In genomic region chr10:84424374-84424773, GRCm38 (mm10) we compare ENCODE assay signal across 17 mouse cellular contexts. TPM values are rescaled to one million over a fixed set of nuclear protein-coding genes. Genes with fewer than 3 reads are reported as not detected.
DNase-seq lines count a peak whose midpoint lies in the region; ATAC-seq and TF ChIP-seq lines count a peak whose summit lies in the region.
"Had no signal": no experiment of that assay in that cellular context is flagged by ENCODE, and none has a peak within 500 bp of the region (broad histone marks: within the 10 kb centered on the region; RNA-seq: fewer than 3 reads in every experiment).

No protein-coding gene starts in this region.

- TF ChIP-seq CTCF in lung, embryonic 14.5 days (IDR thresholded peaks at IDR 0.05; ENCODE audit: low read depth) = no peak
- TF ChIP-seq CTCF in lung, adult 2 months (IDR thresholded peaks at IDR 0.05; ENCODE audit: insufficient read depth, low read length) = no peak

- no peaks in the 10 kb centered on the region for H3K9me3 ChIP-seq in kidney, embryonic 16.5 days (ENCODE audit: low read length)
- H3K9me3 ChIP-seq in lung, embryonic 14.5 days (ENCODE audit: low read depth, low read length) = no peaks in the 10 kb centered on the region
- H3K9me3 ChIP-seq: forebrain, embryonic 15.5 days; hindbrain, embryonic 12.5 days; intestine, embryonic 15.5 days; liver, embryonic 15.5 days; midbrain, embryonic 12.5 days had no signal

- H3K4me2 ChIP-seq in kidney, embryonic 16.5 days (replicated peaks; ENCODE audit: low read depth, low read length) = no peak overlapping the region
- H3K4me2 ChIP-seq in lung, embryonic 14.5 days = no peak overlapping the region
- H3K4me2 ChIP-seq: forebrain, embryonic 15.5 days; hindbrain, embryonic 12.5 days; intestine, embryonic 15.5 days; liver, embryonic 15.5 days; midbrain, embryonic 12.5 days had no signal

- H3K9ac ChIP-seq in kidney, embryonic 16.5 days (replicated peaks; ENCODE audit: low read length) = no peak overlapping the region
- no peak overlapping the region for H3K9ac ChIP-seq in lung, embryonic 14.5 days
- H3K9ac ChIP-seq: forebrain, embryonic 15.5 days; hindbrain, embryonic 12.5 days; intestine, embryonic 15.5 days; liver, embryonic 15.5 days; midbrain, embryonic 12.5 days had no signal

- no peak overlapping the region for H3K27ac ChIP-seq in kidney, embryonic 16.5 days (ENCODE audit: low read length)
- no peak overlapping the region for H3K27ac ChIP-seq in lung, embryonic 14.5 days (ENCODE audit: low read depth)
- H3K27ac ChIP-seq: forebrain, embryonic 15.5 days; hindbrain, embryonic 12.5 days; intestine, embryonic 15.5 days; liver, embryonic 15.5 days; midbrain, embryonic 12.5 days had no signal

- H3K36me3 ChIP-seq in kidney, embryonic 16.5 days (ENCODE audit: insufficient read depth, low read length) = 0 out of 2 replicates have a peak, but pooled peaks cover 2% of the 10 kb centered on the region
- no peaks in the 10 kb centered on the region for H3K36me3 ChIP-seq in lung, embryonic 14.5 days (ENCODE audit: insufficient read depth)
- H3K36me3 ChIP-seq: intestine, embryonic 15.5 days; liver, embryonic 15.5 days had no signal

- 41% methylated on average over 7 of the region's 7 CpGs for WGBS in kidney, embryonic 16.5 days
- WGBS in lung, embryonic 14.5 days = 48% methylated on average over 7 of the region's 7 CpGs
- 46% methylated on average over 7 of the region's 7 CpGs for WGBS in lung, adult 2 months

- ATAC-seq in kidney, embryonic 16.5 days (ENCODE audit: low FRiP score, low TSS enrichment) = no peak
- ATAC-seq in lung, embryonic 14.5 days (ENCODE audit: insufficient read depth) = no peak; the same call in 1 of the 2 replicates
- ATAC-seq: forebrain, embryonic 15.5 days; intestine, embryonic 15.5 days had no signal

- H3K4me1 ChIP-seq in kidney, embryonic 16.5 days (ENCODE audit: insufficient read depth, low read length) = peaks cover 22% of the 10 kb centered on the region
- H3K4me1 ChIP-seq in lung, embryonic 14.5 days (ENCODE audit: insufficient read depth) = peaks cover 6% of the 10 kb centered on the region; the same call in 1 of the 2 replicates
- no peaks in the 10 kb centered on the region for H3K4me1 ChIP-seq in lung, adult 2 months (ENCODE audit: control insufficient read depth, insufficient read depth, low read length)
- H3K4me1 ChIP-seq: intestine, embryonic 15.5 days; liver, embryonic 15.5 days had no signal

- peak; percentile 60 for DNase-seq in kidney, adult 11 months
- DNase-seq in lung, embryonic 14.5 days = peak; percentile 34
- DNase-seq in lung, adult 2 months = no peak
- DNase-seq in kidney, postnatal 36 days = peak; percentile 53 to 63
- peak; percentile 60 for DNase-seq in lung, postnatal 36 days
- DNase-seq in cerebellum, adult 11 months = no peak
- no peak for DNase-seq in urinary bladder, postnatal 4 days (ENCODE audit: low spot score in 2 of 2)
- DNase-seq: adrenal gland, adult 8-10 months; cerebellum, adult 9-11 months; right cerebral cortex, adult 18-20 months; thymus, postnatal 25 days had no signal

- no peaks in the 10 kb centered on the region for H3K27me3 ChIP-seq in kidney, embryonic 16.5 days (ENCODE audit: insufficient read depth, low read length)
- no peaks in the 10 kb centered on the region for H3K27me3 ChIP-seq in lung, embryonic 14.5 days (ENCODE audit: insufficient read depth, low read length)
- H3K27me3 ChIP-seq: forebrain, embryonic 15.5 days; hindbrain, embryonic 12.5 days; intestine, embryonic 15.5 days; liver, embryonic 15.5 days; midbrain, embryonic 12.5 days had no signal

- TF ChIP-seq POLR2A in lung, adult 2 months (IDR thresholded peaks at IDR 0.05; ENCODE audit: borderline replicate concordance, extremely low read depth, low read depth, low read length) = no peak

- H3K4me3 ChIP-seq in kidney, embryonic 16.5 days (ENCODE audit: low read length) = no peak overlapping the region
- no peak overlapping the region for H3K4me3 ChIP-seq in lung, embryonic 14.5 days (ENCODE audit: low read depth, low read length)
- no peak overlapping the region for H3K4me3 ChIP-seq in lung, adult 2 months (replicated peaks; ENCODE audit: extremely low read depth, low read depth, low read length)
- H3K4me3 ChIP-seq: forebrain, embryonic 15.5 days; hindbrain, embryonic 12.5 days; intestine, embryonic 15.5 days; liver, embryonic 15.5 days; midbrain, embryonic 12.5 days had no signal

RNA-seq across cellular contexts. Expression of gene Nuak1, which starts 16.0 kb away (rescaled TPM):
- polyA plus RNA-seq in kidney, embryonic 16.5 days (2015; fragmentation: Nextera tagmentation; extraction: Ambion mirVana) = 3.2 and 3.6 TPM in 2 replicates
- 1.5 and 1.8 TPM in 2 replicates for polyA plus RNA-seq in lung, embryonic 14.5 days (2014; fragmentation: Nextera tagmentation; extraction: Ambion mirVana)
- 19.2 and 24.3 TPM in 2 replicates for polyA plus RNA-seq in lung, adult 2 months (2012; rRNA removed)

Comparison
In these comparisons a context has a peak if more than half of its experiments do, and no peak if none do; other contexts are left out.
1. DNase-seq: peak in kidney, adult 11 months (single experiment), lung, embryonic 14.5 days (single experiment), kidney, postnatal 36 days (2 of 2) and lung, postnatal 36 days (single experiment); none in lung, adult 2 months (single experiment), cerebellum, adult 11 months (single experiment) and urinary bladder, postnatal 4 days (0 of 2).